Mouse (Mus musculus) intestine, embryonic 14.5 days (tissue): ENCODE results near the gene Chchd5. TPM values are rescaled to one million over a fixed set of nuclear protein-coding genes. Genes with fewer than 3 reads are reported as not detected.

Experiments used
- ATAC-seq: fragments of 200-750 bp; cut with Nextera tagmentation; replicated peaks from 2 replicates; pipeline ENCODE4 v1.8.0; 2017; ENCODE audit warnings: low read depth, moderate number of reproducible peaks, moderate TSS enrichment, moderate library complexity; ENCODE audit not compliant: low FRiP score, low TSS enrichment
- DNase-seq: peaks from one replicate; pipeline ENCODE4 v3.0.0-alpha.2; 2018; ENCODE audit warnings: low spot score
- H3K27ac ChIP-seq: fragments of 300-500 bp; sonication (generic); 2 replicates; pipeline ENCODE4 v1.5.1; 2014; ENCODE audit warnings: low read depth, mild to moderate bottlenecking, control low read depth
- H3K27me3 ChIP-seq: fragments of 300-500 bp; sonication (generic); replicated peaks from 2 replicates; pipeline ENCODE4 v1.6.1; 2014; ENCODE audit warnings: low read length, control low read depth; ENCODE audit not compliant: control insufficient read depth, insufficient read depth
- H3K36me3 ChIP-seq: fragments of 300-500 bp; sonication (generic); 2 replicates; pipeline ENCODE4 v1.6.1; 2014; ENCODE audit warnings: low read length, control low read depth; ENCODE audit not compliant: control insufficient read depth, insufficient read depth
- H3K4me1 ChIP-seq: fragments of 300-500 bp; sonication (generic); replicated peaks from 2 replicates; pipeline ENCODE4 v1.6.1; 2014; ENCODE audit warnings: low read length, control low read depth, mixed read lengths; ENCODE audit not compliant: control insufficient read depth, insufficient read depth
- H3K4me2 ChIP-seq: fragments of 300-500 bp; sonication (generic); 2 replicates; pipeline ENCODE4 v1.6.1; 2014; ENCODE audit warnings: low read length
- H3K4me3 ChIP-seq: fragments of 300-500 bp; sonication (generic); 2 replicates; pipeline ENCODE4 v1.5.1; 2014; ENCODE audit warnings: low read depth, low read length, control low read depth, mixed read lengths
- H3K9ac ChIP-seq: fragments of 300-500 bp; sonication (generic); 2 replicates; pipeline ENCODE4 v1.6.1; 2014; ENCODE audit warnings: mild to moderate bottlenecking, low read length
- H3K9me3 ChIP-seq: fragments of 300-500 bp; sonication (generic); 2 replicates; pipeline ENCODE4 v1.6.1; 2016; ENCODE audit warnings: low read length, control low read depth; ENCODE audit not compliant: control insufficient read depth
- WGBS: fragments of 180-500 bp; shearing (Covaris S2); extraction: QIAGEN DNeasy Blood & Tissue Kit; methylation state at CpG from one replicate; pipeline ENCODE4 v1.1.7; 2014; 5-methylcytosine and 5-hydroxymethylcytosine counted together
- polyA plus RNA-seq: library from polyadenylated mRNA; unstranded; fragments of >200 nt; fragmentation: Nextera tagmentation; extraction: Ambion mirVana; gene quantifications from 2 replicates; pipeline ENCODE4 v1.2.1, GENCODE M21; 2014

The Chchd5 gene
- polyA plus RNA-seq, 1 experiment from 2014 or later, result 28.7 TPM

DNA sequence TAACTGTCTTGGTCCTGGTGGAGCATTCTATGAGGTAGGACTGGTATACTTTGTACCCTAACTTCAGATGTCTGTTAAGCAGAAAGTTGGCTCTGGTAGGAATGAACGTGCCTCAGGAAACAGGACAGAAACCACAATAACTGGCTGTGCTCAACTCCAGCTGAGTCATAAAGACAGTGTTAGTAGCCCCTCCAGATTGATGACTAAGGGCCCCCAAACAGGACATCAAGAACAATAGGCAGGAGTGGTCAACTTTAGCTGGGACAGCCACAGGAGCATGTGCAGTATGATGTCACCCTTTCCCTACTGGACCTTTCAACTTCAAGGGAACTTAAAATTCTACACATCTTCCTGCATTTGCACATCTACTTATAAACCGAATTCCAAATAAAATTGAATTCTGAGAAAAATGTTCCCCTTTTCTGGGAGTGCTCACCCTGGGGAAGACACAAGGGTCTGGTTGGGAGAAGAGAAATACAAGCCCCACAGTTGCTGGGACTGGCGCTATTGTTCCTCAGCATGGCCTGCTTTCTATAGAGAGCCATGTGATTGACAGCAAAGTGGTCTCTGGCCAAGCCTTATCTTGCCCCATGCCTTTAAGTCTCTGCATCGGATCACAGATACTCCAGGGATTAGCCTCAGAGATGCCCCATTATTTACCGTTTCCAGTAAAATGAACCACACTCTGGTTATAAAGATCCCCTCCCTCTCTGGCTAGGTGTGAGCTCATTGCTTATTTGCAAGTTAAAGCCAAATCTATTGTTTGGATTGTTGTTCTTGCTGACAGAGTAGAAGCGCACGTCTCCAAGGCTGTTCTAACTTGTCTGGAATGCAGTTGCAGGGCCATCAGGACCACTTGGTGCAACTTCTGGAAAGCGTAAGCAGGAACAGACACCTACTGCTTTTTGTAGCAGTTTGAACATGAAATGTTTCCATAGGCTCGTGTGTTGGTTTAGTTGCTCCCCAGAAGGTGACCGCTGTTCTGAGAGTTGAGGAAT, 37.3 kb downstream of the Chchd5 start:
- DNase-seq, result no peak
- Histone ChIP-seq H3K27ac (no peak overlapping the region), H3K27me3 (no peaks in the 10 kb centered on the region)

GRCm38 (mm10) chr2:129173386-129173785, 43.9 kb downstream of the Chchd5 start:
- H3K4me1 ChIP-seq, result no peaks in the 10 kb centered on the region
- no peaks in the 10 kb centered on the region for H3K9me3 ChIP-seq
- no peak overlapping the region for H3K4me3 ChIP-seq
- ATAC-seq, result no peak
- DNase-seq, result no peak
- no peak overlapping the region for H3K9ac ChIP-seq
- H3K36me3 ChIP-seq, result no peaks in the 10 kb centered on the region
- no peak overlapping the region for H3K27ac ChIP-seq
- no peaks in the 10 kb centered on the region for H3K27me3 ChIP-seq
- no peak overlapping the region for H3K4me2 ChIP-seq
- 60% methylated on average over 10 of the region's 10 CpGs for WGBS

More for the DNA sequence above, 37.3 kb downstream of the Chchd5 start:
- WGBS, result 65% methylated on average over 10 of the region's 10 CpGs
- ATAC-seq, result no peak
- Histone ChIP-seq H3K9ac (no peak overlapping the region), H3K4me3 (no peak overlapping the region), H3K4me2 (no peak overlapping the region), H3K9me3 (no peaks in the 10 kb centered on the region), H3K36me3 (no peaks in the 10 kb centered on the region), H3K4me1 (no peaks in the 10 kb centered on the region)

- no peaks in the 10 kb centered on the region for H3K9me3 ChIP-seq
- no peak overlapping the region for H3K4me2 ChIP-seq
- no peaks in the 10 kb centered on the region for H3K36me3 ChIP-seq
- no peaks in the 10 kb centered on the region for H3K4me1 ChIP-seq
- H3K27ac ChIP-seq, result no peak overlapping the region
- H3K9ac ChIP-seq, result no peak overlapping the region
- no peaks in the 10 kb centered on the region for H3K27me3 ChIP-seq
- WGBS, result 32% methylated on average over 7 of the region's 7 CpGs
- DNase-seq (no peak), ATAC-seq (peak; percentile 20; the same call in 1 of the 2 replicates)
- H3K4me3 ChIP-seq, result no peak overlapping the region
Measured at GRCm38 (mm10) chr2:129174474-129174873, 45.0 kb downstream of the Chchd5 start.

GRCm38 (mm10) chr2:129175636-129176035, 46.1 kb downstream of the Chchd5 start:
- Histone ChIP-seq H3K27ac (no peak overlapping the region), H3K9ac (no peak overlapping the region), H3K4me2 (no peak overlapping the region), H3K4me3 (no peak overlapping the region), H3K4me1 (no peaks in the 10 kb centered on the region), H3K36me3 (no peaks in the 10 kb centered on the region), H3K27me3 (no peaks in the 10 kb centered on the region), H3K9me3 (no peaks in the 10 kb centered on the region)
- DNase-seq (no peak), ATAC-seq (no peak)
- WGBS, result 56% methylated on average over 2 of the region's 2 CpGs

DNA sequence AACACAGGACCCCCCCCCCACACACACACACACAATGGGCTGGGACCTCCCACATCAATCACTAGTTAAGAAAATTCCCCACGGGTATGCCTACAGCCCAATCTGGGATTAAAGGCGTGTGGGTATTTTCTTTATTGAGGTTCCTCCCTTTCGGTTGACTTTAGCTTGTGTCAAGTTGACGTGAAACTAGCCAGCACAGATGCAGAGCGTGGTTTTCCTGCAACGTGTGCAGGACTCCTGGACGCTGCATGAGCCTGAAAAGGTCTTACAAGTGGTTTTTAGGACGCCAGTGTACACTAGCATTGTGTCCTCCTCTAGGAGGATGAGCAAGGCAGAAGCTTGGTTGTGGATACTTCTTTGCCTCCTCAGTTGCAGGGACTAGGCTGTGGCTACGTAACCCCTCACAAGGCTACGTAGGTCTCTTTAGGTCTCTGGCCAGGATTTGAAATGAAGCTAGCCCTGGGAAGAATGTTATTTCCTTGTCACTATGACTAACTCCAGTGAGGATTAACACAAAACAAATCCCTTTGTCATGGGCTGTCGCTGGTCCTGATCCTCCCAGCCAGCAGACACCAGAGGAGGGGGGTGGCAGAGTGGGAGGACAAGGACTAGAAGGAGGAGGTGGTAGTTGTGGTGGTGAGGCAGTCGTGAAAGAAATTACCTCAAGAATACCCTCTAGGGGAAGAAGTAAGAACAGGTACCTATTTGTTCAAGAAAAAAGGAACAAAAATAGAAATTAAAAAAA, 47.3 kb downstream of the Chchd5 start:
- no peak overlapping the region for H3K9ac ChIP-seq
- WGBS, result 72% methylated on average over 12 of the region's 12 CpGs
- no peaks in the 10 kb centered on the region for H3K9me3 ChIP-seq
- H3K4me3 ChIP-seq, result no peak overlapping the region
- DNase-seq (no peak), ATAC-seq (no peak)
- H3K27ac ChIP-seq, result no peak overlapping the region
- no peak overlapping the region for H3K4me2 ChIP-seq
- H3K4me1 ChIP-seq, result no peaks in the 10 kb centered on the region
- H3K36me3 ChIP-seq, result no peaks in the 10 kb centered on the region
- no peaks in the 10 kb centered on the region for H3K27me3 ChIP-seq

DNA sequence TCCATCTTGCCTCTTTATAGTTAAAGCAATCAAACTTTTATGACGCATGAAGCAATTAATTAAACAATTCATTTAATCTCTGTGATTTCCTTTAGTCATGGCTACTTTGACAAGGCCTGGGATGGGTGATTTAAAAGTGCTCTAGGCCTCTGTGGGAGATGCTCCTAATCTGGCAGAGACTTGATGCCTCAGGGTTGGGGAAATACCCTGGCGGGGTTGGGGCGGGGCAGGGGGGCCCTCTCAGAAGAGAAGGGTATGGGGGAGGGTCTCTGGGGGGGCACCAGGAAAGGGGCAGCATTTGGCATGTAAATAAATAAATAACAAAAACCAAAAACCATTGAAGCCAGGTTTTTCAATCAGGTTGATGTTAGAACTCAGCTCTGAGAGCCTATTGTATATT, 48.2 kb downstream of the Chchd5 start:
- no peak overlapping the region for H3K9ac ChIP-seq
- H3K4me2 ChIP-seq, result no peak overlapping the region
- H3K4me3 ChIP-seq, result no peak overlapping the region
- no peaks in the 10 kb centered on the region for H3K36me3 ChIP-seq
- H3K27me3 ChIP-seq, result no peaks in the 10 kb centered on the region
- 0 out of 2 replicates have a peak overlapping the region, but pooled peaks have one; percentile 55 for H3K27ac ChIP-seq
- no peaks in the 10 kb centered on the region for H3K9me3 ChIP-seq
- DNase-seq (no peak), ATAC-seq (no peak)
- H3K4me1 ChIP-seq, result no peaks in the 10 kb centered on the region
- WGBS, result 47% methylated on average over 3 of the region's 3 CpGs

GRCm38 (mm10) chr2:129178182-129178908, 48.8 kb downstream of the Chchd5 start:
- no peaks in the 10 kb centered on the region for H3K9me3 ChIP-seq
- ATAC-seq, result peak; percentile 59; the same call in 1 of the 2 replicates
- H3K27ac ChIP-seq, result peak overlapping the region; percentile 55
- H3K4me2 ChIP-seq, result peak overlapping the region; percentile 0; the same call in 1 of the 2 replicates
- H3K4me3 ChIP-seq, result no peak overlapping the region
- H3K27me3 ChIP-seq, result no peaks in the 10 kb centered on the region
- H3K36me3 ChIP-seq, result no peaks in the 10 kb centered on the region
- no peak for DNase-seq
- no peaks in the 10 kb centered on the region for H3K4me1 ChIP-seq
- H3K9ac ChIP-seq, result no peak overlapping the region
- WGBS, result 30% methylated on average over 10 of the region's 10 CpGs
